Mouse (Mus musculus) 416B (cell line): ENCODE measurements at regions not wholly inside any gene's neighbourhood (a gene's known extent, or its start where the extent isn't known, plus 50 kb on each side); places are given as distances from the start of the nearest gene placed in this dataset.

Source experiments
- DNase-seq: peaks from one replicate; pipeline ENCODE4 v3.0.0; 2011; ENCODE audit warnings: low read depth

DNA sequence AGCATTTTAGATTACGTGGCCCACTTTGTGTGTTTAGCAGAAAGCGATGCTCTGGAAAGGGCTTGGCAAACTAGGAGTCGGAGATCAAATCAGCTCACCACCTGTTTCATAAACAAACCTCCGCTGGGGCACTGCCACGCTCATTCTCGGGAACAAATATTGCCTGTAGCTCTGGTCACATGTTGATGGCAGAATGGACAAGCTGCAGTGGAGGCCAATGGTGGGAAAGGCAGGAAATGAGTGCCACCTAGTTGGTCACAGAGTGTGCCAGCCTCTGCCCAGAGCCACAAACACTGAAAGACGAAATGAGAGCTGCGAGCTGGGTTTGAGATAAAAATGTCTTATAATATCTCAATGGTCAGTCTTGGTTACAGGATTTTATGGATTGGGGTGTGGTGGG is 259.2 kb upstream of the Csf3r start:
- no peak for DNase-seq

DNA sequence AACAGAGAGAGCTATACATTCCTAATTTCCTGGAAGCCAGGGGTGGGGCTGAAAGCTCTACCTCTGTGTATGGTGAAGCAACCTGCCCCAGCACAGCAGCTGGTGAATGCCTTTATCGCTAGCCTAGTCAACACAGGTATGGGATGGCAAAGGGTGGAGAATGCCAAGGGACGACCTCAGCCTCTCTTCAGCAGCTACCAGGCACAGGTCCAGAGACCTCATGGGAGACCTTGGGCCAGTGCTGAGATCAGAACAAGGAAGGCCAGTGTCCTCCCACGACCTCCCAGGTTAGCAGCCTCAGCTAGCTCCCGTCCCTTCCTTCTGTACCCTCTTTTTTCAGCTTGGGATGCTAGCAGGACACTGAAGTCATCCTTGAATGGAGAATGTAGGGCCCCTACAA is 247.2 kb upstream of the Csf3r start:
- no peak for DNase-seq

DNA sequence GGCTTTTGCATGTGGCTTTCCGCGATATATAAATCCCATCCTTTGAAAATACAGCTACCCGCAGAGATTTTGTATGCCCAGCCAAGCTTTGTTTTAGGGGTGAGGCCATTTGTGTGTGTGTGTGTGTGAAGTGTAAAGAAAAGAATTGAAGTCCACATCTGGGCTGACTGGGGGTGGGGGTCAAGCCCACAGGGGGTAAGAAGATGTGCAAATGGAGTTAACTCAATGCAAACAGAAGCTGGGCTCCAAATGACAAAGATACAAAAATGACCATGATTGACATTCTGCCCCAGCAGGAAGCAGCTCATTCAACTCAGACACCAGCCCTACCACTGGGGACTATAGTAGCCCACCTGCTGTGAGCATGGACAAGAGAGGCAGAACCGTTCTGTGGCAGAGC is 244.2 kb upstream of the Csf3r start:
- no peak for DNase-seq

DNA sequence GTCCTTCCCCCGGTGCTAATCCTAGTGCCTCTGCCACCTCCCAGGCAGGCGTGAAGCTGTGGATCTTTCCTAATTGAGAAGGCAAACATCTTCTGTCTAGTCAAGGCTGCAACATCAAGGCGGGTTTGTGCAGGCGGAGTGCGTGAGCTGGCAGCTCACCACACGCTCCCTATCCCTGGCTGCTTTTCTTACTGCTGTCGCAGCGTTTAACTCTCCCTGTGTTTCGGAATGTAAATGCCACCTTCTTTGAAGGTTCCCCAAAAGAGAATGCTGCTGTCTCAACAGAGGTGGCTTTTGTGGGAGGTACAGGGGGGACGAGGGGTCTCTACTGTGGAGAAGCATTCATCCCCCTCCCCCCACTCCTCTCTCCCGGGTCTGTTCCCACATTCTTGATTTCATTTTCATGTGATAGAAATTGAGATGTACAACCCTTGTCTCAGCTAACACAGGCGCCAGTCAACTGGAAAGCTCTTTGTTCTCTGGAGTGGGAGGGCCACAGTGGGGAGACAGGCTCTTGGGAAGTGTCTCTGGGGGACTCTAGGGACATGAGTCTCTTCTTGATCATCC is 243.3 kb upstream of the Csf3r start:
- no peak for DNase-seq

DNA sequence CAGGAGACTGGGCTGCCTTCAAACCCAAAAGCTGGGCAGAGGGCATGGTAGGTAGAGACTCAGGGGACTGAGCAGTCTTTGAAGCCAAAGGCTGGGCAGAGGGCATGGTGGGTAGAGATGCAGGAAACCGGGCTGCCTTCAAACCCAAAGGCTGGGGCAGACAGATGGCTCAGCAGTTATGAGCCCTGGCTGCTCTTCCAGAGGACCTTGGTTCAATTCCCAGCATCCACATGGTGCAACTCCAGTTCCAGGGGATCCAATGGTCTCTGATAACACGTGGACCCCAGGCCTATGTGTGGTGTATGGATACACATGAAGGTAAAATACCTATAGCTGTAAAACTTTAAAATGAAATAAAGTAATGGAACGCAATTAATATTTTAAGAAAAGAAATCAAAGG is 242.0 kb upstream of the Csf3r start:
- no peak for DNase-seq

DNA sequence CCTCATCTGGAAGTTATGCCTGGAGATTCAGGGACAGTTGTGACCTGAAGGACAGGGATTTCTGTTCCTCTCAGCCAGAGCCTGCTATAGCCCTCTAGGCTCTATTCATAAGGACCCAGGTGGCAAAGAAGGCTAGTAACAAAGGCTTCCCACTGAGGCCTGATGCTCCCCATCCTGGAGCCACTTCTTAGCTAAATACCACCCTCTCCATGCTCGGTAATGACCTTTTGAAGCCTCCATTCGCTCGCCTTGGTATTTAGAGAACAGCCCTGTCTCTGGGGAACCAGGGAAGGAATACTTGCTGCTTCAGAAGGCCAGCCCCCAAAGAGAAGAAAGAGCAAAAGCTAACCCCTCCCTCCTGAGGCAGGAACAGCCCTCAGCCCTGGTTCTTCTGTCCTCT is 238.3 kb upstream of the Csf3r start:
- DNase-seq: no peak

DNA sequence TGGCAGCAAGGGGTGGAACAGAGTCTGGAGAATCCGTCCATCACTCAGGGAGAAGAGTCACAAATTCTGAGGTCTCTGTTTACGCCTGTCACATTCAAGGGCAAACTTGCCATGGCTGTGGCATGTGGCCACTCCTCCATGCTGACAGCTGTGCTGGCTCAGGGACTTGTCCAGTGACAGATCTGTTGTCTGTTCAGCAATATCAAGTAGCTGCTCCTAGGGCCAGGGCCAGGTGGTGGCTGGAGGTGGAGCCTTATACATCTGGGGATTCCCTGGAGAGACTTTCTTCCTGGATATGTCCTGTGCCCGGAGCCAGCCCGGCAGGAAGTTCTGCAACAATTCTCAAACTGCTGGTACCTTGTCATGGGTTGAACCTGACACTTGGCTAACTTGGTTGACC is 229.7 kb upstream of the Csf3r start:
- DNase-seq: no peak

DNA sequence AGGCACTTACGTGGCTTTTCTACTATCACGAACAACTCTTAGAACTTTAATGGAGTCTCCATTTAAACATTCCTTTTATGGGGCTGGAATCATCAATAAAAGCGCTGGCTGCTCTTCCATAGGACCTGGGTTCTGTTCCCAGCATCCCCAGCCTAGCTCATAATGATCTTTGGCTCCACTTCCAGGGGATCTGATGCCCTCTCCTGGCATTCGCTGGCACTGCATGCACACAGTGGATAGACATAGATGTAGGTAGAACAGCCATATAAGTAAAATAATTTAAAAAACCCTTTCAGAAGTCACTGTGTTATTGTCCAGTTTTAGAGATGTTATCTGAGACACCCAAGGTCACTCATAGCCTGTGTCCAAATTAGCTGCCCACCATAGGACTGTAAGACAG is 216.4 kb upstream of the Csf3r start:
- DNase-seq: peak; percentile 4

DNA sequence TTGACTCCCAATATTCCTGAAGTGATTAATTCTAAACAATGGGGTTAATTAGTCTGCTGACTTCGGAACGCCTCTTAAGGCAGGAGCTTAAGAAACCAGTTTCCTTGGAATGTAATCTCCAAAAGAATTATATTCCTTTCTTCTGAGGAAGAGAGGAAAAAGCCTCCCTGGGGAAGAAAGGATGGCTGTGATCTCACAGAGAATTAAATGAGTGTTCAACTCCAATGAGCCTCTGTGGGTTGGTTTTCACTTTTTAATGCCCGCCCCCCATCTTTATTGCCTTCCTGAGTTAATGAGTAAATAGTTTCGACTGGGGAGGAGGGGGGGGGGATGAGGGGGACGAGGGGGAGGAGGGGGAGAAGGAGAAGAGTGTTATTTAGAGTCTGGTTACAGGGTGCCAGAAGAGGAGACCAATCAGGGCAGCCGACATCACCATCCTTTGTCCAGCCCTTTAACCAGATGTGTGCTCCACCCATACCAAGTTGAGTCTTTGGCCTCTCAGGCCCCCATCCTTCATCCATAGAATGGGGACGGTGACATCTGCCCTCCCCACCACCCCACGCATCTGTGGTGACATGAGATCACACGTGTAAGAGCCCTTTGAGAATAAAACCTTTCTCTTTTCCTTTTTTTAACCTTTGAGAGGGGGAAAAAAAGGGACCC is 214.8 kb upstream of the Csf3r start:
- no peak for DNase-seq

DNA sequence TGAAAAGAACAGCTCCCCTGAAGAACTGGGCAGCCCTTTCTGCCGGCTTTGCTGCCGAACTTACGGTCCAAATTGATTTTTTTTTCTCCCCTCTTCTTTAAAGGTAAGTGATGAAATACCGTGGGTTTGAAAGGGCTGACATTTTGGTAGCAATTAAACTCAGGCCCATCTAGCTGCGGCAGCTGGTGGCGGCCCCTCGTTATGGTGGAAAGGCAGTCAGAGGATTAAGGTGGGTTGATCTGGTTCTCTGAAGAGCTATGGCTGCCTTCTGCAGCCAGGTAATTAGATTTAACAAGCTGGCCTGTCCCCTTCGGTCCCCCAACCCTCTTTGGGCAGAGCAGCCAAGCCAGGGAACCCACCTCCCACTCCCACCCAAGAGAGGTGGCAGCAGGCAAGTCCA is 214.1 kb upstream of the Csf3r start:
- no peak for DNase-seq

DNA sequence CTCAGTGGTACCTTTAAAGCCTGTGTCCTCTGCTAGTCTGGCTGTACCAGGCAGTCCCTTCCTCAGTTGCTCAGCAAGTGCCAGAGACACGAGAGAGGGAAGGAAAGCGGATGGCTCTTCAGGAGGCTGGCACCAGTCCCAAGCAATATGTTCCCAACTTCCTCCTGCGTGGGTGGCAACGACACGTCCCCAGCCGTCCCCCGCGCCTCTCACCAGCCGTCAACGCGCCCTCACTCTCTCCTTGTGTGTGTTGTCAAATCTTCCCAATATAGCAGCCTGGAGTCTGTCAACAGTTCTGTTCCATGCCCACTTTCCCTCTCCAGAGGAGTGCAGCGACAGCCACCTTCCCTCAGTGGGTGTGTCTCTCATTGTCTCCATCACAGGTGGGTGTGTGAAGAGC is 210.0 kb upstream of the Csf3r start:
- DNase-seq: no peak

DNA sequence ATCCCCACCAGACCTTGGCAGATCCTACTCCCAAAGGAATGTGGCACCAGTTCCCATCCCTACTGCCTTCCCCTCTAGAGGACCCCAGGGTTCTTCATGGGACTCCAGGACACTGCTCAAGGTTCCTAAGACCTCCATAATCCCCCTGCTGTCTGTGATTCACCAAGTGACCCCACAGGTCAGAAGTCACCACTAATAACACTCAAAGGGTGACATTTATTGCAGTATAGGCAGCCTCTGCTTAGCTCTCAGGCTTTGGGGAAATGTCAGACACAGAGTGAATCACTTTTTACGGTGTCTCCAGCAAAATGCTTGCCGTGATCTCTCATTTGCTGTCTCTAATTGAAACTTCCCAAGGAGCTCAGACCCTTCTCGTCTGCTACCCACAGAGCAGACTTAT is 209.1 kb upstream of the Csf3r start:
- DNase-seq: no peak

DNA sequence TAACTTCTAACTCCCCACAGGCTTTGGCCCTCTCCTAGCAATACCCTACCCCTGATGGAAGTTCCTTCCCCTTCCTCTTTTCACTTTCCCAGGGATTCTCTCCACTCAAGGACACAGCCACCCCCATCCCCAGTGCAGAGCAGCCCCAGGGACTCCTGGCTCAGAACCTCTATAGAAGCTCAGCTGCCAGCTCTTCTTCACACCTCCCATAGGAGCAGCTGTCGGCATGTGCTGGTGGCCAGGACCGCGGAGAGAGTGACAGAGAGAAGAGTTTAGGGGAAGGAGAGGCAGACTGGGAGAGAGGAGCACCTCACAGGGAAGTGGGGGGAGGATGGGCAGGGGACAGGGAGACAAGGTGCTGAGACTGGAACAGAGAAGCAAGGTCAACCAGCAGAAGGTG is 199.8 kb upstream of the Csf3r start:
- DNase-seq: no peak

DNA sequence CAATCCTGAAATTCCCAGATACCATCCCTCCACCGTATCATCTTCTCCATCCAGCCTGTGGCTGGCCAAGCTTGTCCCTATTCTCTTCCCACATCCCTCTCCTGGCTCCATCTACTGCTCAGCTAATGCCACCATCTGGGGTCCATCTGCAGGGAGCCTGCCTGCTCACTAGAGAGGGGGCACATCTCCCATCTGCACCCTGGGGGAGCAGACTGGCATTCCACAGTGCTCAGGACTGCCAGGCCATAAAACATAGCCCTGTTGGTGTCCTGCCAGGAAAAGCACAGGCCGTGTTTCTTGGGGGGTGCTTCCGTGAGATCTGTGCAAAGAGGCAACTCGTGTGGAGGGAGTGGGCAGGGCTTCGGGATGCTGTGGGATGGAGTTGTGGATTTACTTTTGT is 197.9 kb upstream of the Csf3r start:
- DNase-seq: no peak

DNA sequence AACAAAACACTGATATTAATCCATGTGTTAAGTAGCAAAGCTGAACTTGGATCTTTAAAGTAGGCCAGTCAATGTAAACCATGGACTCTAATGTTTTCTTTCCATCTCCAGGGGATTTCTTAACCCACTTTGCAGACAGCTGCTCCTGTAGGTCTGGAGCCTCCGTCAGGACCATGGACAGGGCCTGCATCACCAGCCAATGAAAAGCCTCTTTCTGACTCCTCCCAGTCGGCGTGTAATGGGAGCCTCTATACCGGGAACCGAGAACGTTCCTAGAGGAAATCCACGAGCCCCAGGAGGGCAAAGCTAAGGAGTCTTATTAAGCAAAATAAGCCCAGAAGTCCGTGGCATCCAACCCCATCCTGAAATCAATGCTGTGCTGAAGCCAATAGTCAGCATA is 189.1 kb upstream of the Csf3r start:
- peak; percentile 26 for DNase-seq

DNA sequence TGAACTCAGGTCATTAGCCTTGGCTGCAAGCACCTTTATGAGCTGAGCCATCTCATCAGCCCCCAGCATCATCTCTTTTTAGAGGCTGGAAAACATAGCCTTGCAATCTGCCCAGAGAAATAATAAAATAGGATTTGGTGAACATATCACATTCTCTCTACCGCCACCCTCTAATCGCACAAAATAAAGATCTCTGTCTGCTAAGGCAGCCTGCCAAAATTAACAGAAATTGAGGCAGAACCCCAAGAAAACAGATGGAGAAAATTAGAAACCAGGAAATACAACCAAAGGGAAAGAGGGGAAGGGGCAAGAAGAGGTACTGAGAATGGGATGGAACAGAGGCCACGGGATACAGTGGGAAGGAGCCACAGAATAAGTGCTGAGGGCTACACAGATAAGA is 176.8 kb upstream of the Csf3r start:
- no peak for DNase-seq

DNA sequence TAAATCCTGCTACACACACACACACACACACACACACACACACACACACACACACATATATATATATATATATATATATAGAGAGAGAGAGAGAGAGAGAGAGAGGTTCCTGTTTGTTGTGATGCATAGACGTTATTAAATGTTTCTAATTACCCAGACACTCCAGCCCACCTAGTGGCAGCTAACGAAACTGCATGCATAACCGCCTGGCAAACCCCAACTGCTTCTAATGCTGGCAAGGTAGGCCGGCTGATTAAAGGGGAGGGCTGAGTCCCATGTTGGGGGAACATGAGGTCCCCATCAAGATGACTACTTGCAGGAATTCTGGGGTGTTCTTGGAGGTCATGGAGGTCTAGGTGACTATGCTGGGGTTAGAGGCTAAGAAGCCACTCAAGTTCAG is 174.1 kb upstream of the Csf3r start:
- DNase-seq: peak; percentile 37

DNA sequence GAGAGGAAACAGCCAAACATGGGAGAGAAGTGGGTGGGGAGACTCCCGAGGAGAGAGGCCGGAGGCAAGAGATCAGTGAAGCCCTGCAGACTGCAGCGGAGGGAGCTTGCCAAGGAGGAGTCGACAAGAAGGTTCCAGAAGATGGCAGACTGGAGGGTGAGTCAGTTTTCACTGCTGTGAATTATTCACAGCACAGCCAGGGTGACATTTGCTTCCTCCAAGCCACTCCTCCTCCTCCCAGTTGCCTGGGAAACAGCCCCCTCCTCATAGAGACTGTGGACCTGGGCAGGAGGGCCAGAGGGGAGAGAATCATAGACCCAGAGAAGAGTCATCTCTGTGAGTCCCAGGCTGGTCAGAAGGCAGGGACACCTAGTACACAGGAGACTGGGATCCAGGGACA is 171.8 kb upstream of the Csf3r start:
- DNase-seq: no peak

DNA sequence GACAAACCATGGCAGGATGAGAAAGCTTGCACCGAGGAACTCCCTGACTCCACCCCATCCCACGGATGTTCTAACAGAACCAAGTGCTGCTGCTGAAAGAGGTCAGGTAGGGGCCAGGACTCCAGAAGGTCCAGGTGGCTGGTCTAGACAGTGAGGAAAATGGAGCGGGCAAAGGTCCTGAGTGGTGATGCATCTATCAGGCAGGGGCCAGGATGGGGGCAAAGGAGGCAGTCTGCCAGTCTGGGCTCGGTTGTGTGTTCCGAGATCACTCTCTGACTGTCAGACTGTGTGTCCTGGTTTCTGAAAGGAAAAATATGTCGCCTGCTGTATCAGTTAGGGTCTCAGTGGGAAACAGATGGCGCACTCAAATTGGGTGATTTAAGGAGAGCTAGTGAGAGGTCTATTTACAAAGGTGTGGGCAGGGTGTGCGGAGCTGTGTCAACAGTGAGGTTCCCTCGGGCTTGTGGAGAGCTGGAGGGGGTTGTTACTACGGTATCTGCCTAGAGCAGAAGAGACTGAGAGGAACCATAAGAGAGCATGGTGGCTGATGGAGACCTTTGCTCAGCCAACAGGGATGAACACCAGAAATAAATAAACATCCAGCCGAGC is 168.3 kb upstream of the Csf3r start:
- no peak for DNase-seq

DNA sequence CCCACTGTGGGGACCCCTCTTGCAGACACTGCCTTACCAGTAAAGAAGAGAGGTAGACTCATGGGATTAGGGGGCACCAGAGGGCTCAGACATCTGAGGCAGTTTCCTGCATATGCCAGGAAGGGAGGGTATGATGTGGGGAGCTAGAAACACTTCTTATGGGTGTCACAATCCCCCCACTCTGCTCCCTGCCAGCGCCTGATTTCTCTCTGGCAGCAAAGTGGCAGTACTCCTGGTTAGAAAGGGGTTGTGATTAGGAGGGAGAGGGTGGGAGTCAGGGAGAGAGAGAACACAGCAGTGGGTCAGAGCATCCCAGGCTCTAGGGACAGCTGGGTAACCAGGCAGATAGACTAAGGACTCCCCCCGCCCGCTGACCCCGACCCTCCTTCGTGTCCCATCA is 167.6 kb upstream of the Csf3r start:
- no peak for DNase-seq

DNA sequence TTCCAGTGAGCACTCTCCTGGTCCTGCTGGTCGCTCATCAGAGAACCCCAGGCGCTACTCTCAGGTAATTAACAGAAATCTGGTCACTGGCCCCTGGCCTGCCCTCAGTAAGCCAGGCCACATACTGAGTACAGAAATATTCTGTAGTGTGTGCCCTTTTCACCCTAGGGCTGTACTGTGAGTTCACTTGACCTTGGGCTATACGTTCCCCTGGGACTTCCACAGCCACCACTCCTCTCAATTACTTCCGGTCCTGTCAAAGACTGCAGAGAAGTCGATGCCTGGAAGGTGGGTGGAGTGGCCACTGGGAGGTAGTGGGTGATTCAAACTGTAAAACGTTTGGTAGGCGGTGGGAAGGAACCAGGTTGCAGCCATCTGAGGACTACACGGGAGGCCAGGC is 159.3 kb upstream of the Csf3r start:
- no peak for DNase-seq

DNA sequence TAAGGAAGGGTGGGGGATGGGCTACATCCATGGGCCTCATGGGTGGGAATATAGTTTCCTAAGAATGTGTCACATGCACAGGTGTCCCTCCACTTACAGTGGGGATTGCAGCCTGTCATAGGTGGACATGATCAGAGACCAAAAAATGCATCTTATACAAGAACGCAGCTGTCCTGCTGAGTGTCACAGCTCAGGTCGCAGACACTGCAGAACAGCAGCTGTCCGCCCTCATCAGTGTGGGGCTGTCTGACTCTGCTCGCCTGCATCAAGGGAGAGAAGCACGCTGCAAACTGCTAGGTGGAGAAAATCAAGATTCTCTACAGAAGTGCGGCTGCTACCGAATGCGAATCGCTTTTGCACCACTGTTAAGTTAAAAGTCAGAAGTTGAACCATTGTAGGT is 158.6 kb upstream of the Csf3r start:
- no peak for DNase-seq

DNA sequence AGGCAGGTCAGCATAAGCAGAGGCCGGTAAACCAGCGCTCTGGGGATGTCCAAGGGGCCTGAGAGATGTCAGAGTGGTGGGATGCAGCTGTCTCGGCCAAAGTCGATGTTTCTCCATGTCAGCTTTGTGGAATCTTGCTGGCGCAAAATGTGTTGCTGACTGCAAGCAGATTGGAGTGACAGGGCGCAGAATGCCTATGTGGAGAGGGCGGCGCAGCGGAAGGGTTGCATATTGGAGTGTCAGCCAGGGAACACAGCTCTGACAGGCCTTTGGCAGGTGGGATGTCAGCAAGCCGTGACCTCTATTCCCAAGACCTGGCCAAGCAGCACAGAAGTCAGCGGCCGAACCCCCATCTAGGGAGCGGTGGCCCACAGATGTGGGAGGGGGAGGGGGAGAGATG is 153.1 kb upstream of the Csf3r start:
- no peak for DNase-seq

DNA sequence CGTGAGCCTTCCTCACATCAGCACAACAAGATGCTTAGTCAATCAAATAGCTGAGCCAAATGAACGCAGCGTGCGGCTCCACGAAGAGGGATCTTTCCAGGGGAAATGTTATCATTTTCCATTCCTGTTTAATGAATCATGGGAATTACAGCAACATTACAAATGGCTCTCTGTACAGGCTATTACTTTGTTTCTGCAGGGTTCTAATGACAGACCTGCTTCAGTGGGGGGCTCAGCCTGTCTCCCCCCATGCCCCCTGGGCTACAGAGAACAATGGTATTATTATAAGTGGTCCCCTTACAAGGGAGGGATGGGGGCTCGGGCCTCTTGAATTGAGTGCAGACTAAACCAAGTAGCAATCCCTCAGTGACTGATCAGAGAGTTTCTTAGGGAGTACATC is 144.3 kb upstream of the Csf3r start:
- no peak for DNase-seq
